Mouse (Mus musculus): ENCODE data around the gene Agpat1.

The Agpat1 gene

DNA sequence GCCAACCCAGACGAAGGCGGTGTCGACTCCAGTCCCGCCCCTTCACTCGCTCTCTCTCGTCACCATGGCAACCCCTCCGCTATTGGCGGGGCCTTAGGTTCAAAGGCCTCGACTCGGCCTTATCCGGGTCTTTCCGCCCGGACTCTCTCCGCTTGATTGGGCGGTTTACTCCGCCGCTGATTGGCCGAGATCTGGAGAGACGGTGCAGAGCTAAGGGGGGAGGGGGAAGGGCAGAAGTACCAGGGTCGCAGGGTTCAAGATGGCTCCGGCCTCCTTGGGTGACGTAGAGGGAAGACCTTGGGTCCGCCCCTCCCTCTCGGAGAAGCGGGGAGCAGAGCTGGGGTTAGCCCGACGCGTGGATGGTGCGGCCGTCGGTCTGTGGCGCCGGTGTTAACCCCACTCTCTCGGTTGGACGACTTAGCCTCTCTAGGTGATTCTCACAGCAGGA, at the start of gene Agpat1:
Gene Agpat1, plus strand, starts transcription at position 202 of the 448 bp plus-strand sequence.
- peak; percentile 99 for DNase-seq (ENCODE audit: low spot score)

- DNase-seq (ENCODE audit: low spot score) = peak; percentile 84
Observed at GRCm38 (mm10) chr17:34555483-34555882, 48.6 kb upstream of the Agpat1 start.

DNA sequence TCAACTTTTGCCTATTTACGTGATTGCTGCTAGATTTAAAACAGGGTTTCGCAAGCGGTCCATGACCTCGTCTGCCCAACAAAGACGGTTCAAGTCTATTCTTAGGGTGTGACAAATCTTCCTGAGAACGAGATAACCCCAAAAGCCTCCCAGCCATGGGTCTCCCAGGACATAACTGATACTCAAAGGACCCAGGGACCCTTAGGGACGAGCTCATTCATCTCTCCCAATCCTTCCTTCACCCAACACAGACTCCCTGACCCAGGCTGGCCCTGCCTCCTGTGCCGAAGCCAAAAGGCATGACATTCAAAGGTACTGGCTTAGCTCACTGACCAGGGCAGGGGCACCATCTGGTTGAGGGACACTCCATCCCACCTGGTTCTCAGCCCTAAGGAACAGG, 47.7 kb upstream of the Agpat1 start:
- DNase-seq (ENCODE audit: low spot score) = no peak

- DNase-seq (ENCODE audit: low spot score) = no peak
Observed at GRCm38 (mm10) chr17:34557411-34557810, 46.7 kb upstream of the Agpat1 start.

- DNase-seq (ENCODE audit: low spot score) = no peak
Observed at GRCm38 (mm10) chr17:34559116-34559515, 44.9 kb upstream of the Agpat1 start.

GRCm38 (mm10) chr17:34559895-34560294, 44.2 kb upstream of the Agpat1 start:
- no peak for DNase-seq (ENCODE audit: low spot score)

DNA sequence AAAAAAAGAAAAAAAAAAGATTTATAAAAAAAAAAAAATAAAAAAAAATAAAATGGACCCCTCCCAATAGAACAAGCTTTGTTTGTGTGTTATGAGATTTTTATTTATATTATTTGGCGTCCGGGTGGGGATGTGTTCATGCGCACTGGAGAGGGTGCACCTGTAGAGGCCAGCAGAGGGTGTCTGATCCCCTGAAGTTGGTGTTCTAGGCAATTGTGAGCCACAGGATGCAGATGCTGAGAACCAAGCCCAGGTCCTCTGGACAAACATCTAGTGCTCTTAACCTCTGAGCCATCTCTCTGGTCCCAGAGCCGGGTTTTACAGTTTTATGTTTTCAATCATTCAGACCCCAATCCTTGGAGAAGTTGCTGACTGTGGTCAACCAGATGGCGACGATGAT, 43.6 kb upstream of the Agpat1 start:
- DNase-seq (ENCODE audit: low spot score) = no peak

DNA sequence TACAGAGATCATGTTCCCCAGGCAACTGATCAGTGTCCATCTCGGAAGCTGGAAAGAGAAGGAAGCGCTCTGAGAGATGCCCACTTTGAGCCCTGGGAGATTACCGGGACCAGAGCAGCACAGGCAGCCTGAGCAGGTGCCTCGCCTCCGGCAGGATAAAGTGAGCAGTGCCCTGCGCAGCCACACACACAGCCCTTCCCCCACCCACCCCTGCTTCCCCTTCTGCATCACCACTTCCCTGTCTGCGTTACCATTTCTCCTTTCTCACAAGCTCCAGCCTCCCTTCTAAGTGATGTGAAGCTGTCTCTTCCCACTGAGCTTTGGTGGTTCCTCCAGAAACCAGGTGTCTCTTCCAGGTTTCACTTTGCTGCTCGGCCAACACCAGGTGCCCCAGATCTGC, 42.9 kb upstream of the Agpat1 start:
- no peak for DNase-seq (ENCODE audit: low spot score)

- no peak for DNase-seq (ENCODE audit: low spot score)
Observed at GRCm38 (mm10) chr17:34562595-34562994, 41.5 kb upstream of the Agpat1 start.

- DNase-seq (ENCODE audit: low spot score) = no peak
Observed at GRCm38 (mm10) chr17:34563354-34563753, 40.7 kb upstream of the Agpat1 start.

DNA sequence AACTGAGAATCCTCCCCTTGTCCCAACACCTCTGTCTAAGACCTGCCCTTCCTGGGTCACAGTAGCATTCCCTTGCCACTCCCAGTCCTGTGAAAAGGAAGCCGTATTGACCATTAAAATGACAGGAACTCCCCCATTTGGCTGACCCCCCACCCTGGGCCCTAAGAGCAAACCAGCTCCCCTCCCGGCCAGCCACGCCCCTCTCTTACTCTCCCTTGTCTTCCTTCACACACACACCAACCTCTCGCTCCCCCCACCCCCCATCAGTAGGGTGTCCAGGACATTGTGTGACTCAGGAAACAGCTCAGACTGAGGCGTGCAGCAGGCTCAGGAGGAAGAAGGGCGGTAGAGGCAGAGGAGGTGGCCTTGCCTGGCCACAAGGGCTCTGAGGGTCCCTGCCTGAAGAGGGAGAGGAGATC, 40.0 kb upstream of the Agpat1 start, which contains the start of gene Notch4:
Gene Notch4, plus strand, starts transcription at position 266 of the 419 bp plus-strand sequence.
- DNase-seq (ENCODE audit: low spot score) = no peak

DNA sequence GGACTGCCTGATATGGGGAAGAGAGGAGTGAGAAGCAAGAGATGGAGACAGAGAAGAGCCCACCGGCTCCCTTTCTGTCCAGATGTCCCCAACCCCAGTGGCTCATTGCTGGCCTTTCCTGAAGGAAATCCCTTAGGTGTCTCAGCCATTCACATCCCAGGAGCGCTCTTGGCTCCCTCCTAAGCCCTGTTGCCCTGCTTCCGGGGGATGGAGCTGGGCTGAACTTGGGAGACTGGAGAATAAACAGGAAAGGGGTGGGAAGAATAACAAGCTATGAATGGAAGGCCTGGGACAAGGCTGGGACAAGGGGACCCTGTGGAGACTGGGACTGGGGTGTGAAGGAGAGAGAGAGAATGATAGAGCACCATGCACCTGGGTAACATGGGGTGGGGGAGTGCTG, 39.3 kb upstream of the Agpat1 start:
- DNase-seq (ENCODE audit: low spot score) = no peak

- DNase-seq (ENCODE audit: low spot score) = no peak
Observed at GRCm38 (mm10) chr17:34567311-34567710, 36.8 kb upstream of the Agpat1 start.

DNA sequence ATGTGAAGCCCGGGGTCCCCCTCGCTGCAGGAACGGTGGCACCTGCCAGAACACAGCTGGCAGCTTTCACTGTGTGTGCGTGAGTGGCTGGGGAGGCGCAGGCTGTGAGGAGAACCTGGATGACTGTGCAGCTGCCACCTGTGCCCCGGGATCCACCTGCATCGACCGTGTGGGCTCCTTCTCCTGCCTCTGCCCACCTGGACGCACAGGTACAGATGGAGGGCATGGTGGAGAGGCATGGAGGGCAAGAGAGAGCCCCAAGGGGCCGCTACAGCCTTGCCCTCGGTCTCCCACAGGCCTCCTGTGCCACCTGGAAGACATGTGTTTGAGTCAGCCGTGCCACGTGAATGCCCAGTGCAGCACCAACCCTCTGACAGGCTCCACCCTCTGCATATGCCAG, 35.6 kb upstream of the Agpat1 start:
- no peak for DNase-seq (ENCODE audit: low spot score)

- no peak for DNase-seq (ENCODE audit: low spot score)
Observed at GRCm38 (mm10) chr17:34569919-34570318, 34.1 kb upstream of the Agpat1 start.

DNA sequence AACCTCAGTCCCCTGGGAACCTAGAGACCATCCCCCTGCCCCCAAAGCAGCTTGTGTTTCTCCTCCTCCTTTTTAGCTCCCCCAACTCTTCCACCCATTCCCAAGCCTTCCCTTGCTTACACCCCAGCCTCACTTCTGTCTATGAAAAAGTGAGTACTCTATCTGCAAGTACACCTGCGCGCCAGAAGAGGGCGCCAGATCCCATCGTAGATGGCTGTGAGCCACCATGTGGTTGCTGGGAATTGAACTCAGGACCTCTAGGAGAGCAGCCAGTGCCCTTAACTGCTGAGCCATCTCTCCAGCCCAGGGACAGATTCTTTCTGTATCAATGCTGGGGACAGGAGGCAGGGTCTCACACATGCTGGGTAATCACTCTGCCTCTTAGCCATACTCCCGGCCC, 32.2 kb upstream of the Agpat1 start:
- DNase-seq (ENCODE audit: low spot score) = no peak

DNA sequence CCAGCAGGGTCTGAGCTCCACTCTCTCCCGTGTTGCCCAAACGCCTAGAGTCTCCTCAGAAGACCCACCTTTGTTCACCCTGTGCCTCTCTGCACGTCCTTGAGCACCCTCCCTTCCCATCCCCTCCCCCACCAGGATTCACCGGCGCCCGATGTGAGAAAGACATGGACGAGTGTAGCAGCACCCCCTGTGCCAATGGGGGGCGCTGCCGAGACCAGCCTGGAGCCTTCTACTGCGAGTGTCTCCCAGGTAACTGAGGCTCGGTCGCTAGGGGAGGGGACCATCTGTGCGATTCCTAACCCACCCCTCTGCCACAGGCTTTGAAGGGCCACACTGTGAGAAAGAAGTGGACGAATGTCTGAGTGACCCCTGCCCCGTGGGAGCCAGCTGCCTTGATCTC, 31.7 kb upstream of the Agpat1 start:
- no peak for DNase-seq (ENCODE audit: low spot score)

GRCm38 (mm10) chr17:34576577-34576976, 27.5 kb upstream of the Agpat1 start:
- DNase-seq (ENCODE audit: low spot score) = no peak

- no peak for DNase-seq (ENCODE audit: low spot score)
Observed at GRCm38 (mm10) chr17:34578070-34578469, 26.0 kb upstream of the Agpat1 start.

DNA sequence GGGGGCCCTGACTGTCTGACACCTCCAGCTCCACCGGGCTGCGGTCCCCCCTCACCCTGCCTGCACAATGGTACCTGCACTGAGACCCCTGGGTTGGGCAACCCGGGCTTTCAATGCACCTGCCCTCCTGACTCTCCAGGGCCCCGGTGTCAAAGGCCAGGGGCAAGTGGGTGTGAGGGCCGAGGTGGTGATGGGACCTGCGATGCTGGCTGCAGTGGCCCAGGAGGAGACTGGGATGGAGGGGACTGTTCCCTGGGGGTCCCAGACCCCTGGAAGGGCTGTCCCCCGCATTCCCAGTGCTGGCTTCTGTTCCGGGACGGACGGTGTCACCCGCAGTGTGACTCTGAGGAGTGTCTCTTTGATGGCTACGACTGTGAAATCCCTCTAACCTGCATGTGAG, 21.5 kb upstream of the Agpat1 start:
- no peak for DNase-seq (ENCODE audit: low spot score)

DNA sequence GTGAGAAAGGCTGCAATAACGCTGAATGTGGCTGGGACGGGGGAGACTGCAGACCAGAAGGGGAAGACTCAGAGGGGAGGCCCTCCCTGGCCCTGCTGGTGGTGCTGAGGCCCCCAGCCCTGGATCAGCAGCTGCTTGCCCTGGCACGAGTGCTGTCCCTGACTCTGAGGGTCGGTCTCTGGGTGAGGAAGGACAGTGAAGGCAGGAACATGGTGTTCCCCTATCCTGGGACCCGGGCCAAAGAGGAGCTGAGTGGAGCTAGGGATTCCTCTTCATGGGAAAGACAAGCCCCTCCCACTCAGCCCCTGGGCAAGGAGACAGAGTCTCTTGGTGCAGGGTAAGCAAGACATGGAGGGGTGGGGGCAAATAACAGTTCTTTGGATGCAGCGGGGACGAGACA, 20.7 kb upstream of the Agpat1 start:
- DNase-seq (ENCODE audit: low spot score) = no peak

- no peak for DNase-seq (ENCODE audit: low spot score)
Observed at GRCm38 (mm10) chr17:34583819-34584218, 20.2 kb upstream of the Agpat1 start.

GRCm38 (mm10) chr17:34585121-34585520, 18.9 kb upstream of the Agpat1 start:
- DNase-seq (ENCODE audit: low spot score) = no peak

DNA sequence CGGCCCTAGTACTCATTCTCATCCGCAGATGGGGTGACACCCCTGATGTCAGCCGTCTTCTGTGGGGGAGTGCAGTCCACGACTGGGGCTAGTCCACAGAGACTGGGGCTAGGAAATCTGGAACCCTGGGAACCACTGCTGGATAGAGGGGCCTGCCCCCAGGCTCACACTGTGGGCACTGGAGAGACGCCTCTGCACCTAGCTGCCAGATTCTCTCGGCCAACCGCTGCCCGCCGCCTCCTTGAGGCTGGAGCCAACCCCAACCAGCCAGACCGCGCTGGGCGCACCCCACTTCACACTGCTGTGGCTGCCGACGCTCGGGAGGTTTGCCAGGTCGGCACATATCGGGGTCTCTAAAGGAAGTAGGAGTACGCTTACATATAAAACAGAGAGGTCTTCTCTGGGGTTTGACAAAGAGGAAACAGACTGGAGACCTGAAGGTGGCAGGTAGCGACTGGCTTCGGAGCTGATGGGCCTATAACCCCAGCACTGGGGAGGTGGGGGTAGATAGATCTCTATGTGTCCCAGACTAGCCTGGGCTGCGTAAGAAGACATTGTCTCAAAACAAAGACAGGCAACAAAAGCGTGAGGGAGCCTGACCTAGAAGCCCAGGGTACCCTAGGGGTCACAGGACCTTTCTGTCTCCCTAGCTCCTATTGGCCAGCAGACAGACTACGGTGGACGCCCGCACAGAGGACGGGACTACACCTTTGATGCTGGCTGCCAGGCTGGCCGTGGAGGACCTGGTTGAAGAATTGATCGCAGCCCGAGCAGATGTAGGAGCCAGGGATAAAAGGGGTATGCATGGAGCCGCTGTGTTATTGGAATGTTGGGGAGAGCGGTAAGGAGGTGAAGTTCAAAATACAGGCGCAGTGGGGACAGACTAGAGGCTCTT, 17.9 kb upstream of the Agpat1 start:
- no peak for DNase-seq (ENCODE audit: low spot score)

Data from urinary bladder, postnatal 14 days (tissue).